Mouse (Mus musculus): ENCODE data around the gene BC067074. TPM values are rescaled to one million over a fixed set of nuclear protein-coding genes. Genes with fewer than 3 reads are reported as not detected.

Gene BC067074
- polyA plus RNA-seq, 1 experiment from 2014 or later: 3.9 TPM

DNA sequence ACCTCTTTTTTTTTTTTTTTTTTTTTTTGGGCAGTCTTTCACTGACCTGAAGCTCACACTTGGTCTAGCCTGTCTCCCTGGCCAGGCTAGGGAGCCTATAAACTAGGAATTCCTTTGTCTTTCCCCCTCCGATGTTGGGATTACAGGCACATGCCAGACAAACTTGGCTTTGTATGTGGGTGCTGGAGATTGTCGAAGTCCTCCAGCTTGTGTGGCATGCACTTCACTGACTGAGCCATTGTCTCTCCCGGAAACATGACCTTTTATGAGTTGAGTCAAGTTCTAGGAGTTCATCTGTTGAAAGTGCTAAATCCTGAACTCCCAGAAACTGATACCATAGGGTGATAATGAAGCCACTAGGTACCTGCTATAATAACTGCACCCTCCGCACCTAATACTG is 41.8 kb downstream of the BC067074 start:
- no peak overlapping the region for H3K4me2 ChIP-seq (ENCODE audit: low read depth, low read length)
- H3K27ac ChIP-seq (ENCODE audit: low read length): no peak overlapping the region
- H3K36me3 ChIP-seq (ENCODE audit: control insufficient read depth, insufficient read depth, low read length): no peaks in the 10 kb centered on the region
- no peak for ATAC-seq (ENCODE audit: insufficient read depth, low FRiP score)
- no peaks in the 10 kb centered on the region for H3K4me1 ChIP-seq (ENCODE audit: control insufficient read depth, insufficient read depth, low read length)
- no peak overlapping the region for H3K9ac ChIP-seq (ENCODE audit: low read length)
- 77% methylated on average over 4 of the region's 4 CpGs for WGBS
- 0 out of 2 replicates have a peak, but pooled peaks cover 4% of the 10 kb centered on the region for H3K9me3 ChIP-seq (replicated peaks; ENCODE audit: control insufficient read depth, low read length)
- no peak overlapping the region for H3K4me3 ChIP-seq (replicated peaks; ENCODE audit: low read length)
- H3K27me3 ChIP-seq (ENCODE audit: control insufficient read depth, insufficient read depth, low read length): no peaks in the 10 kb centered on the region

DNA sequence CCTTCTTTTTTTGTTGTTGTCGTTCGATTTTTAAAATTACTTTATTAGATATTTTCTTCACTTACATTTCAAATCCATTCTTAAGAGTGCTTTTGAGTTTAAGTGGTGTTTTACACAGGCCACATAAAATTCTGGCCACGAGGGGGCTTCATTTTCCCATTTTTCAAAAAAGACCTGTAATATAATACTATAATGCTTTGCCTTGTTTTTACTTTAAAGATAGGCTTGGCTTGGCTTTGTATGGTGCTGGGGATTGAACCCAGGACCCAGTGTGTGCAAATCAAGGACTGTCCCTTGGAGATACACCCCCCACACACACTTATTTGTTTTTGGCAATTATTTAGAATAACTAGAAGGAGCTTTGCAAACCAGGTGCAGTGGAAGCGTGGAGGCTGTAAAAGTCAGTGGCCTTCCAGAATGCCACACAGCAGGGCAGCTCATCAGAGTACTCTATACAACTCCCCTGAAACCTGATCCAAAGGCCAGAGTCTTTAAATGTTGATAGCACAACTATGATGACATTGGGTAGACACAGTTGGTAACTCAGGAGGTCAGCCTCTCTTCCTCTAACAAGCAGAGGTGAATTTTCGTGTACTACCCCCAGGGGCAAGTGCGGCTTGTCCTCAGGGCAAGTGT is 44.4 kb downstream of the BC067074 start:
- Histone ChIP-seq H3K27ac (ENCODE audit: low read length) (no peak overlapping the region), H3K4me1 (ENCODE audit: control insufficient read depth, insufficient read depth, low read length) (peaks cover under 1% of the 10 kb centered on the region; the same call in 1 of the 2 replicates), H3K36me3 (ENCODE audit: control insufficient read depth, insufficient read depth, low read length) (no peaks in the 10 kb centered on the region), H3K9ac (ENCODE audit: low read length) (no peak overlapping the region), H3K4me3 (replicated peaks; ENCODE audit: low read length) (no peak overlapping the region), H3K9me3 (replicated peaks; ENCODE audit: control insufficient read depth, low read length) (no peaks in the 10 kb centered on the region), H3K4me2 (ENCODE audit: low read depth, low read length) (no peak overlapping the region), H3K27me3 (ENCODE audit: control insufficient read depth, insufficient read depth, low read length) (no peaks in the 10 kb centered on the region)
- WGBS: 64% methylated on average over 6 of the region's 6 CpGs
- peak; percentile 47; the same call in 1 of the 2 replicates for ATAC-seq (ENCODE audit: insufficient read depth, low FRiP score)

DNA sequence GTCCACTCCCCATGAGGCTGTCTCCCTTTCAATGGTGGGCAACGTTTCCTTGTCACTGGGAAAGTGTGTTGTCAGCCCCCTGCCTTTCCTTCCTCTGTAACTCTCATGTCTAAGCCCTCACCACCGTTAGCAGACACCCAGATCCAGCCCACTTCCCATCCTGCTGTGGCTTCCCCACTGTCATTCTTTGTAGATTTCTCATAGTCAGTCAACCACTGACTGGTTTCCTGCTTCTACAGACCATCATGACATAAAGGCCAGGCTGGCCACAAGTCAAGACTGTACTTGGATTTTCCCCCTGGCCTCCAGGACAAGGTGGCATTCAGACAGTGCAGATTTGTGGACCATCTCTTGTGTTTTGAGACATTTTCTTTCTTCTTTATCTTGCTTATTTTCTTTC is 47.7 kb downstream of the BC067074 start:
- WGBS: 77% methylated on average over 2 of the region's 2 CpGs
- no peaks in the 10 kb centered on the region for H3K36me3 ChIP-seq (ENCODE audit: control insufficient read depth, insufficient read depth, low read length)
- H3K27ac ChIP-seq (ENCODE audit: low read length): no peak overlapping the region
- no peak for ATAC-seq (ENCODE audit: insufficient read depth, low FRiP score)
- no peak overlapping the region for H3K4me3 ChIP-seq (replicated peaks; ENCODE audit: low read length)
- peaks cover 3% of the 10 kb centered on the region; the same call in 1 of the 2 replicates for H3K4me1 ChIP-seq (ENCODE audit: control insufficient read depth, insufficient read depth, low read length)
- no peaks in the 10 kb centered on the region for H3K9me3 ChIP-seq (replicated peaks; ENCODE audit: control insufficient read depth, low read length)
- no peak overlapping the region for H3K4me2 ChIP-seq (ENCODE audit: low read depth, low read length)
- no peak overlapping the region for H3K9ac ChIP-seq (ENCODE audit: low read length)
- H3K27me3 ChIP-seq (ENCODE audit: control insufficient read depth, insufficient read depth, low read length): no peaks in the 10 kb centered on the region

DNA sequence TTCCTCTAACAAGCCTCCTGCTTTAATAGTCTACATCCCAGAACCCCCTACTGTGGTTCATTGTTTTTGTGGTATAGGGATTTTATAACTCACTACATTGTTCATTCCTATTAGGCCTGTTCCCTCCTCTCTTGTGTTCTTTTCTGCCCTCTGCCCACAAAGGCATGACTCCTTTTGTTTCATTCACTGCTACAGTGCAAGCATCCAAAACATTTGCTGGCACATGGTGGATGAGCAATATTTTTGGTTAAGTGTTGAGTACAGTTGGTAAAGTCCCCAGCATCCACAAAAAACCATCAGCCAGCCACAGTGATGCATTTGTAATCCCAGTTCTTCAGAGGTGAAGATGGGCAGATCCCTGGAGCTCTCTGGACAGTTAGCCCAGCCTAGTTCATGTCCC is 48.2 kb downstream of the BC067074 start:
- Histone ChIP-seq H3K4me3 (replicated peaks; ENCODE audit: low read length) (no peak overlapping the region), H3K9me3 (replicated peaks; ENCODE audit: control insufficient read depth, low read length) (no peaks in the 10 kb centered on the region), H3K27ac (ENCODE audit: low read length) (no peak overlapping the region), H3K27me3 (ENCODE audit: control insufficient read depth, insufficient read depth, low read length) (no peaks in the 10 kb centered on the region), H3K4me1 (ENCODE audit: control insufficient read depth, insufficient read depth, low read length) (peaks cover 3% of the 10 kb centered on the region; the same call in 1 of the 2 replicates), H3K4me2 (ENCODE audit: low read depth, low read length) (no peak overlapping the region), H3K9ac (ENCODE audit: low read length) (no peak overlapping the region), H3K36me3 (ENCODE audit: control insufficient read depth, insufficient read depth, low read length) (no peaks in the 10 kb centered on the region)
- ATAC-seq (ENCODE audit: insufficient read depth, low FRiP score): no peak

DNA sequence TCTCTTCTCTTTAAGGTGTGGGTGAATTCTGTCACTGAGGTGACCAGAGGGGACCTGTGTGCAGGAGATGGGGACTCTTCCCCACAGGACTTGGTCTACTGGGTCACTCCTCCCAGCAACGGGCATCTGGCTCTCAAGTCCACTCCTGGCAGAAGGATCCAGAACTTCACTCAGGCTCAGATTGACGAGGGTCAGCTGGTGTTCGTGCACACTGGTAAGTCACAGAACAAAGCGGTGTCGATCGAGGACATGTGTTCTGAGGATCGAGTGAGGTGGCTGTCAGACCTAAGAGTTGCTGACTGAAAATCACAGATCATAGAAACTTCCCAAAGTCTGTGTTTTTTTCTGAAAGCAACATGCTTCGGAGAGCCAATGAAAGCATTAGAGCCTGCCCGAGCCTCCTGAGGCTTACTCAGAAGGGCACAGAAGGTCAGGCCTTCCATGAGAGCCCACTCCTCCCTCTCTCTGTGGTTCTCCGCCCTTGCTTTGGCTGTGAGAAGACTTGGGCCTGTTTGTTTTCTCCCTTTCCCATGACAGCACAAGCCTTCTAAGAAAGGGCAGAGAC is 49.5 kb downstream of the BC067074 start:
- ATAC-seq (ENCODE audit: insufficient read depth, low FRiP score): no peak

DNA sequence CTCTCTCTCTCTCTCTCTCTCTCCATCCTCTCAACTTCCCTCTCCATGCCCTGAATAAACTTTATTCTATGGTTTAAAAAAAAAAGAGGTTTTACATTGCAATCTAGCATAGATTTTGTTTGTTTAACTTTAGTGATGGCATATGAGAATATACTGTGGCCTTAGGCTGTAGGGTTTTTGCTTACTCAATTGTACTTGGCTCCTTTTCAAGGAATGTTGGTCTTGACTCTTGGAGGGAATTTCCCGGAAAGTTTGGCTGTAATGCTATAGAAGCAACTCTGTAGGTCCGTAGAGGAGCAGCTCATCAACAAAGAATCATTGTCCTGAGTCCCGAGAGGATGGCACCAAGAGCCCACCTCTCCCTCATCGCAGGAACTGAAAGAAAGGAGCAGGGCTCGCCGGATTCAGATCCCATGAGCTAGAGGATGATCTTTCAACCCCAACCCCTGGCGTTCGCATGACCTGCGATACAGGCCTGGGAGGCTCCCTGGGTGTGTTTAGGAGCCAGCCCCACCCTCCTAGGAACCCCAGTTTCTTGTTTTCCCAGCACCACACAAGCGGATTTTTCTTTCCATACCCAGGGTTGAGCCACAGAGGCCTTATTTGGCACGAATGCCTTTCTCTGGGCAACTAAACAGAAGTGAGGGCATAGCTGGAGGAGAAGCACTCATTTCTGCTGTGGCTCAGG is 57.9 kb downstream of the BC067074 start:
- WGBS: 60% methylated on average over 11 of the region's 11 CpGs
- no peaks in the 10 kb centered on the region for H3K27me3 ChIP-seq (ENCODE audit: control insufficient read depth, insufficient read depth, low read length)
- ATAC-seq (ENCODE audit: insufficient read depth, low FRiP score): no peak
- peak overlapping the region; percentile 22; the same call in 1 of the 2 replicates for H3K27ac ChIP-seq (ENCODE audit: low read length)
- H3K9ac ChIP-seq (ENCODE audit: low read length): no peak overlapping the region
- peaks cover 8% of the 10 kb centered on the region; the same call in 1 of the 2 replicates for H3K4me1 ChIP-seq (ENCODE audit: control insufficient read depth, insufficient read depth, low read length)
- H3K36me3 ChIP-seq (ENCODE audit: control insufficient read depth, insufficient read depth, low read length): no peaks in the 10 kb centered on the region
- no peak overlapping the region for H3K4me3 ChIP-seq (replicated peaks; ENCODE audit: low read length)
- no peak overlapping the region for H3K4me2 ChIP-seq (ENCODE audit: low read depth, low read length)
- H3K9me3 ChIP-seq (replicated peaks; ENCODE audit: control insufficient read depth, low read length): no peaks in the 10 kb centered on the region

More for the DNA sequence above, 49.5 kb downstream of the BC067074 start:
- Histone ChIP-seq H3K4me3 (replicated peaks; ENCODE audit: low read length) (no peak overlapping the region), H3K36me3 (ENCODE audit: control insufficient read depth, insufficient read depth, low read length) (no peaks in the 10 kb centered on the region), H3K4me1 (ENCODE audit: control insufficient read depth, insufficient read depth, low read length) (peaks cover 3% of the 10 kb centered on the region; the same call in 1 of the 2 replicates), H3K4me2 (ENCODE audit: low read depth, low read length) (no peak overlapping the region), H3K9ac (ENCODE audit: low read length) (no peak overlapping the region), H3K9me3 (replicated peaks; ENCODE audit: control insufficient read depth, low read length) (no peaks in the 10 kb centered on the region), H3K27ac (ENCODE audit: low read length) (no peak overlapping the region), H3K27me3 (ENCODE audit: control insufficient read depth, insufficient read depth, low read length) (no peaks in the 10 kb centered on the region)
- WGBS: 73% methylated on average over 10 of the region's 10 CpGs

DNA sequence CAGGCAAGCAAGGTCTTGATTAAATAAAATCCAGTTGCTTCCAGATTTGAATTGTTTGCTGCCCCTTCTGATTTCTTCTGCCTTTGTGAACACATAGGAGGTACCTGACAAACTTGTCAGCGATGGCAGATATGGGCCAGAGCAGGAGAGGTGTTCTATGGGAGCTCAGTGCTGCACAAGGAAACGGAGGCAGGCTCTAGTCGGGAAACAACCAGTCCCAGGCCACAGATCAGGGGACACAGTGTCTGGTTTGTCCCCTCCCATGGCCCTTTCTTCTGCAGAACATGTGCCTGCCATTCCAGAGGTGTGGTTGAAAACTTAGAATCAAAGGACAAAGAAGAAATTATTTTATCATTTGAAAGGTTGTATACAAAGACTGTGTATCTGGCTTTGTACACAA is 60.6 kb downstream of the BC067074 start:
- Histone ChIP-seq H3K9ac (ENCODE audit: low read length) (no peak overlapping the region), H3K27me3 (ENCODE audit: control insufficient read depth, insufficient read depth, low read length) (no peaks in the 10 kb centered on the region), H3K27ac (ENCODE audit: low read length) (peak overlapping the region; percentile 3; the same call in 1 of the 2 replicates), H3K9me3 (replicated peaks; ENCODE audit: control insufficient read depth, low read length) (no peaks in the 10 kb centered on the region), H3K4me3 (replicated peaks; ENCODE audit: low read length) (no peak overlapping the region), H3K4me2 (ENCODE audit: low read depth, low read length) (no peak overlapping the region), H3K4me1 (ENCODE audit: control insufficient read depth, insufficient read depth, low read length) (peaks cover 8% of the 10 kb centered on the region; the same call in 1 of the 2 replicates), H3K36me3 (ENCODE audit: control insufficient read depth, insufficient read depth, low read length) (no peaks in the 10 kb centered on the region)
- 62% methylated on average over 3 of the region's 3 CpGs for WGBS
- ATAC-seq (ENCODE audit: insufficient read depth, low FRiP score): peak; percentile 66; the same call in 1 of the 2 replicates

DNA sequence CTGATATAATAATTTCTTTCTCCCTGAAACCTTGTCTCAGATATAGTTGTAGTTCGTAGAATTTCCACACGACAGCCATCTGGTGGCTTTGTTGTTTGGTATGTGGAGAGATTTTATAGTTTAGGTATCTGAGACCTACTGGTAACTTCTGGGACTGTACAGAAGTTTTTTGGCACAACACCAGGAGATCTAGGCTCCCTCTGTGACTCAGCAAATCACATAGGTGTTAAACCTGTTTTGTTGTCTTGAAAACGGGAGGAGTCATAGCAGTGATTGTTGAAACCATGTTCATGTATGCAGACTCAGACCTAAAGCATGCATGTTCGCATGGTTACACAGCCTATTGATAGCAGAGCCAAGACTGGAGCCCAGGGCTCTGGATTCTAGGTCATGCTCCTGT is 61.0 kb downstream of the BC067074 start:
- WGBS: 65% methylated on average over 4 of the region's 4 CpGs
- Histone ChIP-seq H3K9me3 (replicated peaks; ENCODE audit: control insufficient read depth, low read length) (no peaks in the 10 kb centered on the region), H3K4me1 (ENCODE audit: control insufficient read depth, insufficient read depth, low read length) (peaks cover 8% of the 10 kb centered on the region; the same call in 1 of the 2 replicates), H3K27ac (ENCODE audit: low read length) (peak overlapping the region; percentile 15; the same call in 1 of the 2 replicates), H3K4me3 (replicated peaks; ENCODE audit: low read length) (no peak overlapping the region), H3K4me2 (ENCODE audit: low read depth, low read length) (no peak overlapping the region), H3K27me3 (ENCODE audit: control insufficient read depth, insufficient read depth, low read length) (no peaks in the 10 kb centered on the region), H3K9ac (ENCODE audit: low read length) (no peak overlapping the region), H3K36me3 (ENCODE audit: control insufficient read depth, insufficient read depth, low read length) (no peaks in the 10 kb centered on the region)
- ATAC-seq (ENCODE audit: insufficient read depth, low FRiP score): peak; percentile 86

DNA sequence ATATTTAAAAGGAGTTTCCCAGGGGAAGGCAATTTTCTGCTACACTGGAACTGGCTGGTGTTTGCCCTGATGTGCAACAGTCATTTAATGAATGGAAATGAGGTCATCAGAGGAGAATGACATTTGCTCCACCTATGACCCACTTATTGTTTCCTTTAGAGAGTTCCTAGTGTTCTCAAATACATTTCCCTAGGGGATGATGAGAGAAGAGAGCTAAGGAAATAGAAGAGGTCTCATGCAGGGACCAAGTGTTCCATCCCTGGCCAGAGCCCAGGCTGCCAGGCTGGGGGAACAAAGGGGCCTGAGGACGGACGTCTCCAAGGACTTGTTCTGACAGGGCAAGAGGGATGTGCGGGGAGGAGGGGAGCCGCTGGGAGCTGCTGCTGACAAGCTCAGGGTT is 62.1 kb downstream of the BC067074 start:
- ATAC-seq (ENCODE audit: insufficient read depth, low FRiP score): no peak
- Histone ChIP-seq H3K27me3 (ENCODE audit: control insufficient read depth, insufficient read depth, low read length) (no peaks in the 10 kb centered on the region), H3K4me2 (ENCODE audit: low read depth, low read length) (no peak overlapping the region), H3K4me3 (replicated peaks; ENCODE audit: low read length) (no peak overlapping the region), H3K27ac (ENCODE audit: low read length) (no peak overlapping the region), H3K4me1 (ENCODE audit: control insufficient read depth, insufficient read depth, low read length) (peaks cover 8% of the 10 kb centered on the region; the same call in 1 of the 2 replicates), H3K36me3 (ENCODE audit: control insufficient read depth, insufficient read depth, low read length) (no peaks in the 10 kb centered on the region), H3K9me3 (replicated peaks; ENCODE audit: control insufficient read depth, low read length) (no peaks in the 10 kb centered on the region), H3K9ac (ENCODE audit: low read length) (no peak overlapping the region)
- 56% methylated on average over 4 of the region's 4 CpGs for WGBS

Measured in stomach, embryonic 16.5 days (tissue).